8 mouse cellular contexts compared by ENCODE assay signal in the genomic region with DNA sequence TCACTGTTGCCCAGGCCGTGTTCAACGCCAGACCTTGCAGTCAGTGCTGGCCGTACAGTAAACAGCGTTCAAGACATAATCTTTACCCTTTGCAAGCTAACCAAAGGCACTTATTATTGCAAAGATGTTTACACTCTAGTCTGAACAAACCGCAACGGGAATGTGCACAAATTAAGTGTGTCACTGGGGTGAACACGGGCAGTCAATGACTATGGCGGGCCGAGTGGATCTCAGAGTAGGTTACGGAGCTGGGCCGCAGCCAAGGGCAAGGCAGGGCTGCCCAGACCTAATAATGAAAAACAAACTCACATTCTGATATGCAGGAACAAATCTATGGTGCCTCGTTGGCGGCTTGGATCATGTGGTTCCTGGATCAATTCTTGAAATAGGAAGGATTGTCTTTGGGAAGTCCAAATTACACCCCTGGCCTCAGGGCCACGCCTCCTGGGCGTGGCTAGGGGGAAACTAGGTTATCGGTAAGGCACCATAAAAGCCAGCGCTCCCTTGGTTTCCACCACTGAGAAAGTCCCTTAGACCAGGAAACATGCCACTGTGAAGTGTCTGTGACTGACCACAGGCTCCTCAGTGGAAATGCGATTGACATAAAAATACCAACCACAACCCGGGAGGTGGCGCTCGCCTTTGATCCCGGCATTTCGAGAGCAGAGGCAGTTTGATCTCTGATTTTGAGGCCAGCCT. TPM values are rescaled to one million over a fixed set of nuclear protein-coding genes. Genes with fewer than 3 reads are reported as not detected.
DNase-seq lines count a peak whose midpoint lies in the region; ATAC-seq lines count a peak whose summit lies in the region.
"Had no signal": no experiment of that assay in that cellular context is flagged by ENCODE, and none has a peak within 500 bp of the region (broad histone marks: within the 10 kb centered on the region; RNA-seq: fewer than 3 reads in every experiment).

No protein-coding gene starts in this region.

- peak; percentile 54 for ATAC-seq in erythroblast, adult 5-6 weeks (replicated peaks; ENCODE audit: low FRiP score, poor library complexity, severe bottlenecking)
- peak; percentile 31; the same call in 1 of the 2 replicates for ATAC-seq in liver, embryonic 12.5 days
- ATAC-seq: forebrain, embryonic 15.5 days had no signal

- peak overlapping the region; percentile 40 for H3K4me3 ChIP-seq in liver, embryonic 12.5 days
- H3K4me3 ChIP-seq: forebrain, embryonic 15.5 days had no signal

- H3K4me1 ChIP-seq in liver, embryonic 12.5 days, result peaks cover 67% of the 10 kb centered on the region
- H3K4me1 ChIP-seq: forebrain, embryonic 15.5 days had no signal

- no peaks in the 10 kb centered on the region for H3K36me3 ChIP-seq in liver, embryonic 12.5 days
- H3K36me3 ChIP-seq: forebrain, embryonic 15.5 days had no signal

- 39% methylated on average over 23 of the region's 23 CpGs for WGBS in liver, embryonic 12.5 days (ENCODE audit: insufficient replicate concordance)

- peak overlapping the region; percentile 99 for H3K27ac ChIP-seq in liver, embryonic 12.5 days
- H3K27ac ChIP-seq: forebrain, embryonic 15.5 days had no signal

- DNase-seq in lung, adult 18-20 months, result peak; percentile 59 to 74
- no peak for DNase-seq in lung, postnatal 25 days (ENCODE audit: low spot score)
- DNase-seq in spleen, postnatal 36 days (ENCODE audit: low spot score in 2 of 2), result peak; percentile 44 to 74
- no peak for DNase-seq in layer of hippocampus, adult 8-10 months (ENCODE audit: low spot score in 2 of 2)
- no peak for DNase-seq in urinary bladder, adult 2 months (ENCODE audit: low spot score)

- no peaks in the 10 kb centered on the region for H3K9me3 ChIP-seq in liver, embryonic 12.5 days (replicated peaks)
- H3K9me3 ChIP-seq: forebrain, embryonic 15.5 days had no signal

- H3K27me3 ChIP-seq in liver, embryonic 12.5 days (replicated peaks), result peaks cover 18% of the 10 kb centered on the region
- H3K27me3 ChIP-seq: forebrain, embryonic 15.5 days had no signal

- peak overlapping the region; percentile 69 for H3K9ac ChIP-seq in liver, embryonic 12.5 days
- H3K9ac ChIP-seq: forebrain, embryonic 15.5 days had no signal

- H3K4me2 ChIP-seq in liver, embryonic 12.5 days, result peak overlapping the region; percentile 69
- H3K4me2 ChIP-seq: forebrain, embryonic 15.5 days had no signal

RNA-seq across cellular contexts. Expression of a gene that starts 13.2 kb away (rescaled TPM):
- 2.1 TPM in 1 of 2 replicates, not detected in the other for total RNA-seq in erythroblast, adult 5-6 weeks (2015; ENCODE audit: low replicate concordance)
- total RNA-seq in erythroblast, adult 5-6 weeks (2017; ENCODE audit: low replicate concordance), result not detected in 2 replicates
- 1.3 and 1.5 TPM in 2 replicates for polyA plus RNA-seq in liver, embryonic 12.5 days (2016; fragmentation: Nextera tagmentation; extraction: Ambion mirVana)
- 100 to 1,000 TPM in 1 of 4 experiments, 10 to 100 TPM in 3; 87.7 to 102 (median 95.3) TPM for total RNA-seq in layer of hippocampus, adult 8-10 months (2022)
- polyA plus RNA-seq in urinary bladder, adult 2 months (2012; rRNA removed), result 22.5 and 23.1 TPM in 2 replicates

RNA-seq across cellular contexts. Expression of a gene that starts 13.3 kb away (rescaled TPM):
- total RNA-seq in erythroblast, adult 5-6 weeks (2015; ENCODE audit: low replicate concordance), result not detected in 2 replicates
- total RNA-seq in erythroblast, adult 5-6 weeks (2017; ENCODE audit: low replicate concordance), result not detected in 2 replicates
- not detected in 2 replicates for polyA plus RNA-seq in liver, embryonic 12.5 days (2016; fragmentation: Nextera tagmentation; extraction: Ambion mirVana)
- 1 to 10 TPM in 2 of 4 experiments, under 1 TPM in 1, not detected in 1; 0.95 to 1.2 (median 1.1) TPM for total RNA-seq in layer of hippocampus, adult 8-10 months (2022)
- polyA plus RNA-seq in urinary bladder, adult 2 months (2012; rRNA removed), result 0.21 and 1.1 TPM in 2 replicates

RNA-seq across cellular contexts. Expression of a gene that starts 16.2 kb away (rescaled TPM):
- total RNA-seq in erythroblast, adult 5-6 weeks (2015; ENCODE audit: low replicate concordance), result not detected in 2 replicates
- 1.3 TPM in 1 of 2 replicates, not detected in the other for total RNA-seq in erythroblast, adult 5-6 weeks (2017; ENCODE audit: low replicate concordance)
- 1.7 and 3.1 TPM in 2 replicates for polyA plus RNA-seq in liver, embryonic 12.5 days (2016; fragmentation: Nextera tagmentation; extraction: Ambion mirVana)
- total RNA-seq in layer of hippocampus, adult 8-10 months (2022), result 10 to 100 TPM in 2 of 4 experiments, 1 to 10 TPM in 2; 8.1 to 12.4 (median 10.2) TPM
- 84.7 and 87.7 TPM in 2 replicates for polyA plus RNA-seq in urinary bladder, adult 2 months (2012; rRNA removed)

Comparison
In these comparisons a context has a peak if more than half of its experiments do, and no peak if none do; other contexts are left out.
1. DNase-seq: peak in lung, adult 18-20 months (2 of 2) and spleen, postnatal 36 days (2 of 2); none in lung, postnatal 25 days (single experiment), layer of hippocampus, adult 8-10 months (0 of 2) and urinary bladder, adult 2 months (single experiment).
2. RNA of a gene that starts 13.2 kb away (total RNA-seq): 87.7 to 102 TPM in layer of hippocampus, adult 8-10 months; 2.1 TPM in erythroblast, adult 5-6 weeks; every median in the first group is over 10 times any median in the second.